Mouse (Mus musculus): ENCODE measurements around the gene Akirin2.
"Not testable (repeated sequence)": the region's sequence is repeated elsewhere in the genome, so short reads cannot be mapped to it uniquely, and the experiment has no call there.

Gene Akirin2

DNA sequence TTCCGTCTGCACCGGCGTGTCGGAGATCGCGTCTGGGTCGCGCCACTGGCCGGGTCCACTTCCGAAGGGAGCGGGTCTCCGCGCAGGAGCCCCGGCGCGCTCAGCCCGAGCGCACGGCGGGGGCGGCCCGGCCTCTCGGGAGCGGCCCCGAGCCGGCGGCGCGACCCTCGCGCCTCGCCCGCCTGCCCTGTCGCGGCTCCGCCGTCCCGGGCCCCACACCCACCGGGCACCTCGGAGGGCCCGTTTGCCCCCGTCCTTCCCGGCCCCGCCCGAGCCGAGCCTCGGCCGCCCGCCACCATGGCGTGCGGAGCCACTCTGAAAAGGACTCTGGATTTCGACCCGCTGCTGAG is at the start of gene Akirin2:
Gene Akirin2 (plus strand): TSS at position 190 of the 350 bp plus-strand sequence.
- DNase-seq, result peak; percentile 40

- no peak for DNase-seq
These were observed 40.4 kb upstream of the Akirin2 start for GRCm38 (mm10) chr4:34510305-34510704.

DNA sequence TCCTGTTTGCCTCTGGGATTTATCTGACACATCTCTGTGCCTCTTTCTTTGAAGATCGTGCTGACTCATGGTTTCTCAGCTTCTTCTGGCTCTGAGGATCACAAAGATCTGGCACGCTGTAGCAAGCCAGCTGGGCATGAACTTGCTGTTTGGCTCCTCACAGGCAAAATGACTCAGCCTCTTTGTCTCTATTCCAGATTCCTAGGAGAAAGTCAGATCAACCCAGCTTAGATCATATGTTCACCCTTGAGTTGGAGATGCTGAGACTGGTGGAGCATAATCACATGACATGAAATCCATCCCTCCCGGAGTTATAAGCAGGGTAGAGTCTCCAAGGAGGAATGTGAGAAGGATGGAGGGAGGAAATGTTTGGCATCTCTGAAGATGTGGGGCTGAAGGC is 27.9 kb upstream of the Akirin2 start:
- no peak for DNase-seq

DNA sequence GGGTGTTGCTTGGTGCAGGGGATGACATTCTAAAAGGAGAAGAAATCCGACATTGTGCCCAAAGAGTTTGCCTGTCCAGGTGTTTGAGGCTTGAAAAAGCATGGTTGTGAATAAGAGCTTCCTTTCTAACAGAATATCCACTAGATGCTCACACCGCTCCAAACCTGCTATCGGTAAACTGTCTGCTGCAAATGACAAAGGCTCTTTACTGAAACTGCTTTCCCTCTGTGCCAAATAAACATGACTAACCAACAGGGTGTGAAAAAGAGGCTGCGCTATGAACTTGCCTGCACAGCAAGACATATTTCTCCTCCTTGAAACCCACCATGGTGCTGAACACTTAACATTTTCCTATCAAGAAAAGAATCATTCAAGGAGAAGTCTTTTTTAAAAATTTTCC is 27.2 kb upstream of the Akirin2 start:
- no peak for DNase-seq

DNA sequence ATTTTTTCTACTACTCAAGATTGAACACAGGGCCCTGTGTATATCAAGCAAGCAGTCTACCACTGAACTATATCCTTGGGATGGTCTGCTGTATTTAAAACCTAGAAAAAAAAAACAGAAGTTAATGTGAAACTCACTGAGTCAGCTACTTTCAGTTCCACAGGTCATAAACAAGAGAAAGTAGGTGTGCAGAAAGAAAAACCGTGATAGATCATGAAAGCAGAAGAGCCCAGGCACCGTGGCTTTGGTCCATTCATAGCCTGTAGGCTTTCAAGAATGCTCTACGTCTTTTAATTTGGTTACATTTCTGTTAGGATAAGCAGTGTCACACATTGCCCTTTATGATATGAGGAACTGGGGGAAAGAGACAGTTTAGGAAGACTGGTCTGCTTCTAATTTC is 24.0 kb upstream of the Akirin2 start:
- DNase-seq, result no peak

DNA sequence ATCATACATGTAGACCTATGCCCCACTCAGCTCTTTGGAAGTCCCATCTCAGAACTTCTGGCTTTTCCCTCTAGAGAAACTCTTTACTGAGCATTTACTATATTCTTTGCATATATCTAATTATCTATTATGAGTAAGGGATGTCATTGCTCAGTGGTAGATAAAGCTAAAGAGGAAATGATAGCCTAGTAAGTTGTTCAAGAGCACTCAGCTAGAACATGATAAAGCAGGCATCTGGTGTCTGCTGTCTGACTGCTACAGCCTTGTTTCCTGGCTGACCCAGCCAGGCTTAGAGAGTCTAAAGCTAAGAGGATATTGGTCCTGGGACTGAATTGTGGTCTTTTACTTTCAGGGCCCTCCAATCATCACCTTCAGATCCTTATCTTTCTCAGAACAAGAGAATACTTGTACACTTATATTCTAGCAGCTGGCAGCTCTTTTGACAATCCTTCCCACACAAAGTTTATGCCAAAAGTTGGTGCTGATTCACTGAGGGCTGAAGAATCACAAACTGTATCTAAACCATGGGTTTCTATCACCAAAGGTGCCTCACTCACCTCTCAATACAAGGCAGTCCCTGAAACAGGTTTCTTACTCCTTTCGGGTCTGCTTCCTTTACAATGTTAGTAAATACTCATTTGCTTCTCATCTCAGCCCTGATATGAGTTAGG is 22.2 kb upstream of the Akirin2 start:
- no peak for DNase-seq

- no peak for DNase-seq
These were observed 21.4 kb upstream of the Akirin2 start for GRCm38 (mm10) chr4:34529379-34529778.

DNA sequence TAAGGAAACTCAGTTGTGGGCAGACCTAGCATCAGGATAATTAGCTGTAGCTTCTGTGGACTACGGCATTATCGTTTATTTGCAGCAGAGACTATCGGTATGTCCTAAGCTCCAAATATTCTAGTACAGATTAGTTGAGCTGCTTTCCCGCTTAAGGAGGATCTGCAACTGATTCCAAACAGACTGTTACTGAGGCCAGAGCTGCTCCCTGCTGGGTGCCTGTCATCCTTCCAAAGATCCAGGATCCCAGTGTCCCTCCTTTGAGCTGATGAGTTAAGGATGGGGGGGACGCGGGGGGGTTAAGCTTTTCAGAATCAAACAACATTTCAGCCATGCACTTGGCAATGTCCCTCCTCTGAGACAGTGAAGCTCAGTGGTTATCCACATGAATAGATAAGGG is 20.8 kb upstream of the Akirin2 start:
- no peak for DNase-seq

- DNase-seq, result peak; percentile 91
These were observed 573 bp upstream of the Akirin2 start for GRCm38 (mm10) chr4:34549981-34550747.

GRCm38 (mm10) chr4:34551098-34551809 is 517 bp downstream of the Akirin2 start:
- peak; percentile 46 for DNase-seq

DNA sequence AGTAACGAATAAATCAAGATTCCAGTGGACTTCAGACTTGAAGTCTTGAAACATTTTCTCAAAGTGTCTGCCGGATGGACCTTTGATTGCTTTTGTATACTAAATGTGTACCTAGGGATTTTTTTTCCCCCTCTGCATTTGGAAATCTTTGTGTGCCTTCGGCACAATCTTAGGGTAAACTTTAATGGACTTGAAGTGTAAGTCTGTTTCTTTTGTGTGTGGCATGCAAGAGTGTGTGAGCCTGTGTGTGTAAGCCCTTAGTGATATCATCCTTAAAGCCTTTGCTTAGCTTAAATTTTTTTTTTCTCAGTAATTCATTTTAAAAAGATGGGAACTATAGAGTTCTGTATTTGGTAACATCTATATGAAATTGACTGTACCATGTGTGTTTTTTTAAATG is 1.2 kb downstream of the Akirin2 start:
- no peak for DNase-seq

- no peak for DNase-seq
These were observed 3.9 kb downstream of the Akirin2 start for GRCm38 (mm10) chr4:34554596-34554995.

GRCm38 (mm10) chr4:34555604-34556003 is 4.9 kb downstream of the Akirin2 start:
- no peak for DNase-seq

GRCm38 (mm10) chr4:34556183-34556582 is 5.4 kb downstream of the Akirin2 start:
- DNase-seq, result no peak

DNA sequence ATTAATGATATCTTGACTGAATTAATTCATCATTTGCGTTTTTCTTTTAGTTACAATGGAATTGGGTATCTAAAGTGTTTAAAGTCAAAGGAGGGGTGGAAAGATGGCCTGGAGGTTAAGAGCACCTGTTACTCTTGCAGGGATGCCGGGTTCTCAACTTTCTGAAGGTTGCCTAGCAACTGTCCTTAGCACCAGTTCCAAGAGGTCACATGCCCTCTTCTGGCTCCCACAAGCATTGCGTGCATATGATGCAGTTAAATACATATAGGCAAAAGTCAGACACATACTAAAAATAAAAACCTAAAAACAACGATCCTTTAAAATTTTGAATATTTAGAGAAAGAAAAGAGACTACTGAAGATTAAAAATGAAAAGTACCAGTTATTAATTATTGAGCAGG is 10.2 kb downstream of the Akirin2 start:
- no peak for DNase-seq

DNA sequence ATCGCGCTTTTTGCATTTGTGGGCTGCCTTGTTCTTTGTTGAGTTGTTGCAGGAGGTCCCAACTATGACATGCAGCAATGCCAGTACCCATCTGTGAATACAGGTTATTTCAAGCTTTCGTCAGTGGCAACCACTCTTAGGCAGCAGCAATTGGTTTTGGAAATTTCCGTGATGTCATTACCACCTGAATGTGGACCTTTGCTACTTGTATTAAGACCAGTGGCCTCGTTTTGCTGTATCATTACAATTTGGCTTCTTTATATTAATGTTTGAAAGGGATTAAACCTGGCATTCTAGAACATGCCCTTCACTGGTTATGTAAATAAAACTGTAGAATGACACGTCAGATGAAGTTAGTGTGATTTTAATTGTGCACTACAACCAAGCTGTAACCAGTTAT is 15.5 kb downstream of the Akirin2 start:
- no peak for DNase-seq

- no peak for DNase-seq
These were observed 22.1 kb downstream of the Akirin2 start for GRCm38 (mm10) chr4:34572876-34573275.

GRCm38 (mm10) chr4:34577028-34577427 is 26.3 kb downstream of the Akirin2 start:
- no peak for DNase-seq

DNA sequence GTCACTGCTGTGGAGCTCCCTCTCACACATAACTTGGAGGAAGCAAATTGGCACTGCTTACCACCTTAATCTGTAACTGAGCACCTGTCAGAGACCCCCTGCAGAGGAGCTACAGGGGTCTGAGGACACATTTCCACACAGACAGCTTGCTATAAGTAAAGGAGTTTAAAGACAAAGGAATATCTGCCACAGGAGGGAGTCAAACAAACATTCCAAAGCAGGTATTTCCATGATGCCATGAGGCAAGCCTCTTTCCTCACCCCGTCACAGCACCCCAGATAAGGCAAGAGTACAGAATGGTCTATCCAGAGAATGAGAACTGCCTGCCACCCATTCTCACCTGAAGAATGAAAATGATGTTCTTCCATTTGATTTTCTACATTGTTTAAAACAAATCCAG is 28.5 kb downstream of the Akirin2 start:
- DNase-seq, result no peak

GRCm38 (mm10) chr4:34581489-34581888 is 30.8 kb downstream of the Akirin2 start:
- DNase-seq, result not testable (repeated sequence)

GRCm38 (mm10) chr4:34581990-34582389 is 31.3 kb downstream of the Akirin2 start:
- no peak for DNase-seq

GRCm38 (mm10) chr4:34582476-34582875 is 31.7 kb downstream of the Akirin2 start:
- no peak for DNase-seq

GRCm38 (mm10) chr4:34583427-34583826 is 32.7 kb downstream of the Akirin2 start:
- no peak for DNase-seq
